Mouse (Mus musculus): ENCODE data around the gene Gm6040. TPM values are rescaled to one million over a fixed set of nuclear protein-coding genes. Genes with fewer than 3 reads are reported as not detected.

The Gm6040 gene
- polyA plus RNA-seq (2015; fragmentation: Nextera tagmentation; extraction: Ambion mirVana), result not detected in 2 replicates

GRCm38 (mm10) chr8:20921971-20922370 is at the start of gene Gm6040:
Gm6040 (minus strand) TSS chr8:20922071.
- H3K4me2 ChIP-seq (ENCODE audit: low read length), result no peak within 1 kb of the TSS
- WGBS, result 77% methylated on average over 3 of the region's 3 CpGs
- H3K9me3 ChIP-seq (ENCODE audit: control insufficient read depth, low read length), result peaks cover 10% of the 10 kb centered on the region
- H3K4me3 ChIP-seq (ENCODE audit: low read length), result no peak within 1 kb of the TSS
- no peak within 1 kb of the TSS for H3K9ac ChIP-seq (ENCODE audit: low read depth, low read length)
- H3K36me3 ChIP-seq (ENCODE audit: control insufficient read depth, insufficient read depth, low read length), result no peaks in the 10 kb centered on the region
- no peak for ATAC-seq
- H3K27ac ChIP-seq (ENCODE audit: low read depth, low read length), result no peak within 1 kb of the TSS
- no peaks in the 10 kb centered on the region for H3K4me1 ChIP-seq (ENCODE audit: control insufficient read depth, insufficient read depth, low read depth, low read length)
- H3K27me3 ChIP-seq (replicated peaks; ENCODE audit: control insufficient read depth, insufficient read depth, low read length), result no peaks in the 10 kb centered on the region

DNA sequence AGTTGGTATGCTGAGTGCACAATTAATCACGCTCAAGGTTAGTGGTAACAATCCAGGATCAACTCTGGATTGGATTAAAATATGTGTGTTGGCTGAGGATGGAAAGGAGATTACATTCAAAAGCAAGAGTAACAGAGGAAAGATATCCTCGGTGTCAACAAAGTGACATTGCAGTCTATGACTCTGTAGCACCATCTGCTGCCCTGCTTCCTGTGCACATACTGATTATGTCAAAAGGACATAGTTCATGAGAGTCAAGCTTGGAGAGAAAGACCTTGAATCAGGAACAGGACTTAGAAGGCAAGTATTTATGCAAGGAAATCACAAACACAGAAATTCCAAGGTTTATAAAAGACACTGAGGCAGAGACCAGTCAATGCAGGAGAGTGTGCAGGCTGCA is 42.7 kb upstream of the Gm6040 start:
- ATAC-seq, result no peak
- H3K9ac ChIP-seq (ENCODE audit: low read depth, low read length), result no peak overlapping the region
- H3K27ac ChIP-seq (ENCODE audit: low read depth, low read length), result no peak overlapping the region
- no peaks in the 10 kb centered on the region for H3K27me3 ChIP-seq (replicated peaks; ENCODE audit: control insufficient read depth, insufficient read depth, low read length)
- H3K4me2 ChIP-seq (ENCODE audit: low read length), result no peak overlapping the region
- 90% methylated on average over 2 of the region's 2 CpGs for WGBS
- no peaks in the 10 kb centered on the region for H3K36me3 ChIP-seq (ENCODE audit: control insufficient read depth, insufficient read depth, low read length)
- H3K4me1 ChIP-seq (ENCODE audit: control insufficient read depth, insufficient read depth, low read depth, low read length), result no peaks in the 10 kb centered on the region
- H3K9me3 ChIP-seq (ENCODE audit: control insufficient read depth, low read length), result peaks cover 8% of the 10 kb centered on the region; the same call in 1 of the 2 replicates
- H3K4me3 ChIP-seq (ENCODE audit: low read length), result no peak overlapping the region

DNA sequence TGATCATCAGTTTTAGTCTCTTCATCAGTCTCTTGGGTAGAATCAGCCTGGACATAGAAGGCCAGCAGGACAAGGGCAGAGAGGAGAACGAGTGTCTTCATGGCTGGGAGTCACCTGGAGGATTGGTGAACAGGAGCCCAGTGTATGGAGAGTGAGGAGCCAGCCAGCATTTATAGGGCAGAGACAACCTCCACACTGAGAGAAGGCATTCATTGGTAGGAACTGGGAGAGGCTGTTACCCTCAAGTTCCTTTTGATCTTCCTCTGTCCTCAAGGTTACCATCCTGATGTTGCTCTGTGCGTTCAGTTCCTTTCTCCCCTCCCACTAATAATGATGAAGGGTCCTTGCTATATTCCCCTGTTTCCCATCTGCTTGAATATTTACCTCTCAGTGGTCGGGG is 22.7 kb upstream of the Gm6040 start, which contains the start of gene AY761185:
AY761185 (minus strand) TSS at position 101 of the 400 bp plus-strand sequence.
- Histone ChIP-seq H3K9me3 (ENCODE audit: control insufficient read depth, low read length) (peaks cover 3% of the 10 kb centered on the region), H3K4me1 (ENCODE audit: control insufficient read depth, insufficient read depth, low read depth, low read length) (no peaks in the 10 kb centered on the region), H3K27me3 (replicated peaks; ENCODE audit: control insufficient read depth, insufficient read depth, low read length) (no peaks in the 10 kb centered on the region), H3K27ac (ENCODE audit: low read depth, low read length) (no peak within 1 kb of the TSS), H3K9ac (ENCODE audit: low read depth, low read length) (no peak within 1 kb of the TSS), H3K4me3 (ENCODE audit: low read length) (no peak within 1 kb of the TSS), H3K4me2 (ENCODE audit: low read length) (no peak within 1 kb of the TSS), H3K36me3 (ENCODE audit: control insufficient read depth, insufficient read depth, low read length) (no peaks in the 10 kb centered on the region)
- no peak for ATAC-seq
- 75% methylated on average over 3 of the region's 3 CpGs for WGBS

GRCm38 (mm10) chr8:20912288-20912687 is 9.6 kb downstream of the Gm6040 start:
- Histone ChIP-seq H3K9ac (ENCODE audit: low read depth, low read length) (no peak overlapping the region), H3K4me1 (ENCODE audit: control insufficient read depth, insufficient read depth, low read depth, low read length) (no peaks in the 10 kb centered on the region), H3K36me3 (ENCODE audit: control insufficient read depth, insufficient read depth, low read length) (no peaks in the 10 kb centered on the region), H3K4me3 (ENCODE audit: low read length) (no peak overlapping the region), H3K9me3 (ENCODE audit: control insufficient read depth, low read length) (peaks cover 4% of the 10 kb centered on the region; the same call in 1 of the 2 replicates), H3K27ac (ENCODE audit: low read depth, low read length) (no peak overlapping the region), H3K4me2 (ENCODE audit: low read length) (no peak overlapping the region), H3K27me3 (replicated peaks; ENCODE audit: control insufficient read depth, insufficient read depth, low read length) (no peaks in the 10 kb centered on the region)
- ATAC-seq, result no peak
- 85% methylated on average over 1 of the region's 1 CpGs for WGBS

GRCm38 (mm10) chr8:20908256-20908655 is 13.6 kb downstream of the Gm6040 start:
- Histone ChIP-seq H3K36me3 (ENCODE audit: control insufficient read depth, insufficient read depth, low read length) (no peaks in the 10 kb centered on the region), H3K9ac (ENCODE audit: low read depth, low read length) (no peak overlapping the region), H3K4me2 (ENCODE audit: low read length) (no peak overlapping the region), H3K27ac (ENCODE audit: low read depth, low read length) (no peak overlapping the region), H3K9me3 (ENCODE audit: control insufficient read depth, low read length) (peaks cover 17% of the 10 kb centered on the region), H3K27me3 (replicated peaks; ENCODE audit: control insufficient read depth, insufficient read depth, low read length) (no peaks in the 10 kb centered on the region), H3K4me1 (ENCODE audit: control insufficient read depth, insufficient read depth, low read depth, low read length) (no peaks in the 10 kb centered on the region), H3K4me3 (ENCODE audit: low read length) (no peak overlapping the region)
- 67% methylated on average over 2 of the region's 2 CpGs for WGBS
- ATAC-seq, result no peak

DNA sequence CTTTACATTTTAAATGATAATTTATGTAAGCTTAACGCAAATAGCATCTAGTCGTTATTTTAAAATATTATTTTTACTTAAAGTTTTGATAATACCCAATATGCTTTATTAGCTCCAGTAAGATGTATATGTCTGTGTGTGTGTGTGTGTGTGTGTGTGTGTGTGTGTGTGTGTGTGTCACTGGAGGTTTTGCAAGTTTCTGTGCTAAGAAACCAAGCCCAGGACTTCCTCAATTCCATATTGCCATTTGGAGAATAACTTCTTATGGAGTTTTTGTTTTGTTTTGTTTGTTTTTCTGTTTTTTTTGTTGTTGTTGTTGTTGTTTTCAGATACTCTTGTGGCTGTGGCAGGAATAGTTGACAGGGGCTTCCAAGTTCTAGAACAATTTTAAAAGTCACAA is 14.8 kb downstream of the Gm6040 start:
- Histone ChIP-seq H3K4me2 (ENCODE audit: low read length) (no peak overlapping the region), H3K4me1 (ENCODE audit: control insufficient read depth, insufficient read depth, low read depth, low read length) (no peaks in the 10 kb centered on the region)
- 94% methylated on average over 2 of the region's 2 CpGs for WGBS

DNA sequence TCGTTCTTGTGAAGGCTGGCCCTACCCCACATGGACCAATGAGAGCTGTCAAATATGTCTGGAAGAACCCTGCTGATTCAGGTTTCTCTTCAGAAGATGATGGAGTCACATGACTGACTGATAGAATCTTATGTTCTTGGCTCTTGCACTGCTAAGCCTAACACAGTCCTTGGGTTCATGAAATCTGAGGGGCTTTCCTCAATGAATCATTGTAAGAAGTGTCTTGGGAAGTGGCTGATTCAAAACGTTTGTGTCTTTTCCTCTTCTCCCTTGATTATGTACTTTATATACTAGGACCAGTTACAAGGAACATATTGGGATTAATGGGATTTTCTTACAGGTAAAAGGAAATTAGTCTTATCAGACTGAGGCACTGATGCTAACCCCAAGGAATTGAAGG is 19.3 kb downstream of the Gm6040 start, which contains the start of gene Gm15056:
Gm15056 (minus strand) TSS at position 101 of the 400 bp plus-strand sequence.
- no peak for ATAC-seq
- Histone ChIP-seq H3K27me3 (replicated peaks; ENCODE audit: control insufficient read depth, insufficient read depth, low read length) (no peaks in the 10 kb centered on the region), H3K27ac (ENCODE audit: low read depth, low read length) (no peak within 1 kb of the TSS), H3K9ac (ENCODE audit: low read depth, low read length) (no peak within 1 kb of the TSS), H3K4me1 (ENCODE audit: control insufficient read depth, insufficient read depth, low read depth, low read length) (no peaks in the 10 kb centered on the region), H3K9me3 (ENCODE audit: control insufficient read depth, low read length) (peaks cover 34% of the 10 kb centered on the region), H3K4me2 (ENCODE audit: low read length) (no peak within 1 kb of the TSS), H3K4me3 (ENCODE audit: low read length) (no peak within 1 kb of the TSS), H3K36me3 (ENCODE audit: control insufficient read depth, insufficient read depth, low read length) (no peaks in the 10 kb centered on the region)
- whole genome bisulfite sequencing, result 62% methylated on average over 2 of the region's 2 CpGs

More for the DNA sequence above, 14.8 kb downstream of the Gm6040 start:
- no peak overlapping the region for H3K4me3 ChIP-seq (ENCODE audit: low read length)
- no peak overlapping the region for H3K27ac ChIP-seq (ENCODE audit: low read depth, low read length)
- peaks cover 17% of the 10 kb centered on the region for H3K9me3 ChIP-seq (ENCODE audit: control insufficient read depth, low read length)
- ATAC-seq, result no peak
- no peaks in the 10 kb centered on the region for H3K27me3 ChIP-seq (replicated peaks; ENCODE audit: control insufficient read depth, insufficient read depth, low read length)
- H3K9ac ChIP-seq (ENCODE audit: low read depth, low read length), result no peak overlapping the region
- H3K36me3 ChIP-seq (ENCODE audit: control insufficient read depth, insufficient read depth, low read length), result no peaks in the 10 kb centered on the region

GRCm38 (mm10) chr8:20892369-20892768 is 29.5 kb downstream of the Gm6040 start, which contains the start of gene Defb33:
Defb33 (plus strand) TSS chr8:20892669.
- no peak for ATAC-seq
- H3K4me2 ChIP-seq (ENCODE audit: low read length), result no peak within 1 kb of the TSS
- H3K4me3 ChIP-seq (ENCODE audit: low read length), result no peak within 1 kb of the TSS
- H3K27ac ChIP-seq (ENCODE audit: low read depth, low read length), result no peak within 1 kb of the TSS
- peaks cover 31% of the 10 kb centered on the region for H3K9me3 ChIP-seq (ENCODE audit: control insufficient read depth, low read length)
- no peaks in the 10 kb centered on the region for H3K4me1 ChIP-seq (ENCODE audit: control insufficient read depth, insufficient read depth, low read depth, low read length)
- 87% methylated on average over 2 of the region's 2 CpGs for WGBS
- no peak within 1 kb of the TSS for H3K9ac ChIP-seq (ENCODE audit: low read depth, low read length)
- no peaks in the 10 kb centered on the region for H3K27me3 ChIP-seq (replicated peaks; ENCODE audit: control insufficient read depth, insufficient read depth, low read length)
- no peaks in the 10 kb centered on the region for H3K36me3 ChIP-seq (ENCODE audit: control insufficient read depth, insufficient read depth, low read length)

DNA sequence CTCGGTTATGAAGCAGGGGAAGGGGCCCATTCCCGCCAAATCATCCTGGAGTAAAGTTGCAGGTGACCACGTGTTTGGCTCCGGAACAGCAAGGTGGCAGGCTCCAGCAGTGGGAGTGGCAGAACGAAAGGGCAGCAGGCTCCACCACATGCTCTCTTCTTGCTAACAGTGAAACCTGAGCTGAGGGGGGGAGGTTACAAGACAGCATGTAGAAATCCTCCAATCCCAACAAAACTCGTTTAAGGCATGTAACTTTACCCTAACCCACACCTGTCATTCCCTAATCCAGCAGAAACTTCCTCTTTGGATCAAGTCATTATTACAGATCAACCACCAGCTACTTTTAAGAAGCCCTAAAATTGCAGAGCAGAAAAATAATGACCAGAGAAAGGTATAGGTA is 47.3 kb downstream of the Gm6040 start:
- H3K4me3 ChIP-seq (ENCODE audit: low read length), result no peak overlapping the region
- H3K27me3 ChIP-seq (replicated peaks; ENCODE audit: control insufficient read depth, insufficient read depth, low read length), result no peaks in the 10 kb centered on the region
- 47% methylated on average over 6 of the region's 6 CpGs for WGBS
- no peak overlapping the region for H3K4me2 ChIP-seq (ENCODE audit: low read length)
- no peak overlapping the region for H3K27ac ChIP-seq (ENCODE audit: low read depth, low read length)
- no peaks in the 10 kb centered on the region for H3K4me1 ChIP-seq (ENCODE audit: control insufficient read depth, insufficient read depth, low read depth, low read length)
- ATAC-seq, result no peak
- H3K9me3 ChIP-seq (ENCODE audit: control insufficient read depth, low read length), result peaks cover 12% of the 10 kb centered on the region
- no peaks in the 10 kb centered on the region for H3K36me3 ChIP-seq (ENCODE audit: control insufficient read depth, insufficient read depth, low read length)
- no peak overlapping the region for H3K9ac ChIP-seq (ENCODE audit: low read depth, low read length)
